Mouse (Mus musculus): Measurements from ENCODE around the gene Gm3278.
"Not testable (repeated sequence)": the region's sequence is repeated elsewhere in the genome, so short reads cannot be mapped to it uniquely, and the experiment has no call there.

GRCm38 (mm10) chr14:4892116-4892515, at the start of gene Gm3278:
- not testable (repeated sequence) for TF ChIP-seq CTCF (IDR thresholded peaks at IDR 0.05; ENCODE audit: low read depth, low read length); TAL1 (conservative IDR thresholded peaks at IDR 0.05; ENCODE audit: low read depth, low read length); GATA1 (IDR thresholded peaks at IDR 0.05; ENCODE audit: borderline replicate concordance, low read length)

All from G1E (cell line).